Mouse (Mus musculus) hindbrain, embryonic 11.5 days (tissue): ENCODE measurements around the gene Alpk3. TPM values are rescaled to one million over a fixed set of nuclear protein-coding genes. Genes with fewer than 3 reads are reported as not detected.

Experiments
- ATAC-seq: fragments of 200-750 bp; cut with Nextera tagmentation; 2 replicates; pipeline ENCODE4 v1.8.0; 2017; ENCODE audit warnings: mild to moderate bottlenecking, moderate TSS enrichment, moderate library complexity; ENCODE audit not compliant: low FRiP score
- DNase-seq: peaks from one replicate; pipeline ENCODE4 v3.0.0-alpha.2; 2015; ENCODE audit warnings: low spot score
- H3K27ac ChIP-seq: fragments of 300-500 bp; sonication (generic); 2 replicates; pipeline ENCODE4 v1.5.1; 2014; ENCODE audit warnings: mild to moderate bottlenecking, low read depth, low read length
- H3K27me3 ChIP-seq: fragments of 300-500 bp; sonication (generic); 2 replicates; pipeline ENCODE4 v1.6.1; 2014; ENCODE audit warnings: mild to moderate bottlenecking, low read length, moderate library complexity, mixed read lengths; ENCODE audit not compliant: control insufficient read depth, insufficient read depth
- H3K36me3 ChIP-seq: fragments of 300-500 bp; sonication (generic); 2 replicates; pipeline ENCODE4 v1.6.1; 2014; ENCODE audit warnings: mild to moderate bottlenecking, low read length, moderate library complexity, mixed read lengths; ENCODE audit not compliant: control insufficient read depth, insufficient read depth
- H3K4me1 ChIP-seq: fragments of 300-500 bp; sonication (generic); replicated peaks from 2 replicates; pipeline ENCODE4 v1.6.1; 2014; ENCODE audit warnings: low read length, mixed read lengths; ENCODE audit not compliant: control insufficient read depth, insufficient read depth
- H3K4me2 ChIP-seq: fragments of 300-500 bp; sonication (generic); replicated peaks from 2 replicates; pipeline ENCODE4 v1.6.1; 2014; ENCODE audit warnings: mild to moderate bottlenecking, low read depth, low read length
- H3K4me3 ChIP-seq: fragments of 300-500 bp; sonication (generic); 2 replicates; pipeline ENCODE4 v1.5.1; 2014; ENCODE audit warnings: low read depth, low read length
- H3K9ac ChIP-seq: fragments of 300-500 bp; sonication (generic); 2 replicates; pipeline ENCODE4 v1.6.1; 2014; ENCODE audit warnings: low read depth, low read length
- H3K9me3 ChIP-seq: fragments of 300-500 bp; sonication (generic); 2 replicates; pipeline ENCODE4 v1.6.1; 2016; ENCODE audit warnings: low read length; ENCODE audit not compliant: control insufficient read depth
- WGBS: fragments of 180-500 bp; shearing (Covaris S2); extraction: QIAGEN DNeasy Blood & Tissue Kit; methylation state at CpG from one replicate; pipeline ENCODE4 v1.1.7; 2014; 5-methylcytosine and 5-hydroxymethylcytosine counted together
- polyA plus RNA-seq: library from polyadenylated mRNA; unstranded; fragments of >200 nt; fragmentation: Nextera tagmentation; extraction: Ambion mirVana; gene quantifications from 2 replicates; pipeline ENCODE4 v1.2.1, GENCODE M21; 2014

The Alpk3 gene
- polyA plus RNA-seq, 1 experiment from 2014 or later, result 0.14 TPM

DNA sequence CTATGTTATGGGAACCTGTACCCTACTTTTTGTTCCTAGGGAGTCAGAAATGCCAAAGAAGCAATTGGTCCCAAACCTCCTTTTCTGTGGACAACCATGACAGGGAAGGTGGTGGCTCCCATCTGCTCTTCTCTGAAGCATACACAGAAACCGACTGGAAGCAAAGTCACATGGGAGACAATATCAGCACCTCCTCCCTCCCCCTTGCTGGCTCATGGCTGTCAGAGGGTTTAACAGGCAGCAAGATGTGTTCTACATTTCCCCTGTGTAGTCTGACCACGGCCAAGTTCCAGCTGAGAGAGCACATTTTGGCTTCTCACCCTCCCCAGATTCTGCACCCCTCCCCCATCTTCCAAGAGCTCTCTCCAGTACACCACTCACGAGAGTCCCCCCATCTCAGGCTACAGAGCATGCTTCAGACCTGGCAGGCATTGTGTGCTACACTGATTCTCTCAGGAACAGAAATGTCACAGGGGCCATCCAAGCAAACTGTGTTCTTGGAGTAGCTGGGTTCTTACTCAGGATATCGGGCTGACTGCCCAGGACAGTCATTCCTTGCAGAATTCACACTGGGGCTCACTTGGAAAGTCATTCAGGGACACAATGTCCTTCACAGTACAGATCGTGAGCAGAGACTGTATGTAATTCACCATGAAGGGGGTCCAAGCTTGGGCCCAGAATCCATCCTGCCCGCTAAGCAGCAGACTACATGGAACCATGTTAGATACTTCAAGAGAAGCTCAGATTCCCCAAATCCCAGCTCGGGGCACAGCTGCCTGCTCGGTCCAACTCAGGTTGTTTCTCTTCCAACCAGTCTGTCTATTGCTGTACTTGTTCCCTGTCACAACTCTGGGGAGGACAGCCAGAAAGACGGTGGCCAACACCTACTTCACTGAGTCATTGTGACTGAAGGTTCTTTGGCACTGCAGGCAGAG is 52.6 kb downstream of the Alpk3 start:
- WGBS, result 65% methylated on average over 9 of the region's 9 CpGs
- no peaks in the 10 kb centered on the region for H3K9me3 ChIP-seq

DNA sequence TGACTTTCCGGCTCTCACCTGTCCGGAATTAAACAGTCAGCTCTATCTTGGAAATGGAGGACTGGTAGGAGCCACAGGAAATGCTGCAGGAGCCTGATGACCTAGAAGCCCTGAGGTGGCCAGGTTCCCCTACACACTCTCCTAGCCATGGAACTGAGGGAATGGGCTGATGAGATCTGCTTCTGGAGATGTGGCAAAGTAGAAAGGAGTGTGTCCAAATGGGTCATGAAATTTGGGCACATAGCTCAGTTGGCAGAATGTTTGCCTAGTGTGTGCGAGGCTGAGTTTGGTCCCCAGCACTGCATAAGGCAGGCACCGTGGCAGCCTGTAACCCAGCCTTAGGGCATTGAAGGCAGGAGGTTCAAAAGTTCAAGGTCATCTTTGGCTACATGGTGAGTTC is 53.4 kb downstream of the Alpk3 start:
- Histone ChIP-seq H3K4me2 (no peak overlapping the region), H3K36me3 (no peaks in the 10 kb centered on the region), H3K4me1 (no peaks in the 10 kb centered on the region), H3K4me3 (no peak overlapping the region), H3K9ac (no peak overlapping the region), H3K9me3 (no peaks in the 10 kb centered on the region), H3K27me3 (no peaks in the 10 kb centered on the region), H3K27ac (no peak overlapping the region)
- ATAC-seq (no peak), DNase-seq (no peak)
- WGBS, result 90% methylated on average over 4 of the region's 4 CpGs

More for the DNA sequence above, 52.6 kb downstream of the Alpk3 start:
- Histone ChIP-seq H3K36me3 (no peaks in the 10 kb centered on the region), H3K27ac (no peak overlapping the region), H3K9ac (no peak overlapping the region), H3K4me1 (no peaks in the 10 kb centered on the region), H3K4me2 (no peak overlapping the region), H3K4me3 (no peak overlapping the region), H3K27me3 (no peaks in the 10 kb centered on the region)
- ATAC-seq (no peak), DNase-seq (no peak)

- H3K27ac ChIP-seq, result no peak overlapping the region
- no peaks in the 10 kb centered on the region for H3K4me1 ChIP-seq
- DNase-seq (no peak), ATAC-seq (no peak)
- WGBS, result 91% methylated on average over 2 of the region's 2 CpGs
- no peak overlapping the region for H3K9ac ChIP-seq
- no peaks in the 10 kb centered on the region for H3K36me3 ChIP-seq
- no peaks in the 10 kb centered on the region for H3K27me3 ChIP-seq
- no peaks in the 10 kb centered on the region for H3K9me3 ChIP-seq
- H3K4me3 ChIP-seq, result no peak overlapping the region
- H3K4me2 ChIP-seq, result no peak overlapping the region
Observed at GRCm38 (mm10) chr7:81111729-81112128, 54.3 kb downstream of the Alpk3 start.

GRCm38 (mm10) chr7:81112686-81113360 is 55.4 kb downstream of the Alpk3 start:
- H3K27ac ChIP-seq, result no peak overlapping the region
- ATAC-seq, result no peak
- WGBS, result 57% methylated on average over 5 of the region's 6 CpGs

DNA sequence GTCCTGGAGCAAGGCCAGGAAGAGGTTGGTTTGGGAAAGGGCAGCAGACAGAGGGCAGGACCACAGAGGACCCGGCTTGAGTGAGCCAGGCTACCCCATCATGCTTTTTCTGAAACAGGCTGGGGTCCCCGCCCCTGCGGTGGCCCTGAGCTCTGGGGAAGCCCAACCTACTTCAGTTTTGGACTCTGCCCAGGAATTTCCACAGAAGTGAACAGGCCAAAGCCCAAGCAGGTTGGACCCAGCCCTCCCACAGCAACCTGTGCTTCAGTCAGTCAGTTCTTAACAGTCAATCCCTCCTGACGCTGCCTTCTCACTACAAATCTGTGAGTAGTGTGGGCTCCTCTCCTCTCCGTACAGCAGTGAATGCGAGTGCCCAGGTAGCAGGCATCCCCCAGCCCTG is 57.2 kb downstream of the Alpk3 start, which contains the start of gene Slc28a1:
Slc28a1 (plus strand) TSS at position 245 of the 400 bp plus-strand sequence.
- Histone ChIP-seq H3K4me3 (no peak within 1 kb of the TSS), H3K27ac (no peak within 1 kb of the TSS), H3K9ac (no peak within 1 kb of the TSS), H3K4me2 (no peak within 1 kb of the TSS), H3K36me3 (no peaks in the 10 kb centered on the region), H3K27me3 (no peaks in the 10 kb centered on the region), H3K9me3 (no peaks in the 10 kb centered on the region), H3K4me1 (no peaks in the 10 kb centered on the region)
- WGBS, result 83% methylated on average over 6 of the region's 6 CpGs
- no peak for DNase-seq
- no peak for ATAC-seq

More at GRCm38 (mm10) chr7:81112686-81113360, 55.4 kb downstream of the Alpk3 start:
- H3K36me3 ChIP-seq, result no peaks in the 10 kb centered on the region
- DNase-seq, result no peak
- H3K4me2 ChIP-seq, result no peak overlapping the region
- H3K9ac ChIP-seq, result no peak overlapping the region
- no peaks in the 10 kb centered on the region for H3K9me3 ChIP-seq
- no peak overlapping the region for H3K4me3 ChIP-seq
- H3K4me1 ChIP-seq, result no peaks in the 10 kb centered on the region
- no peaks in the 10 kb centered on the region for H3K27me3 ChIP-seq

DNA sequence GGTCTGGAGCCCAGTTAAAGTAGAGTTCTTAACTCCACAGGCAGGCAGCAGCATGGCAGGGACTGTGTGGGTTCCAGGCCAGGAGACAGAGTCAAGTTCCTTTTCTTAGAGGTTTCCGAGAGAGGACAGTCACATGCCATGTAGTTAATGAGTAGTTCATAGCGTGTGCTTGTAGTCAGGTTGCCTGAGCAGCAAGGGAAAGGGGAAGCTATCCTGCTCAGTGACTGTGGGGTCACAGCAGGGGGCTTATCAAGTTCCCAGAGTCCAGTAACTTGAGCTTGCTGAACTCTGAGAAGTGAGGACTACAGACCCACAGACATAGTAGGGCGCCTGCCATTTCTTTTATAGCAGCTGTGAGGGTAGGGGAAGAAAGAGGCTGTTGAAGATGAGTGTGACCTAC is 63.7 kb downstream of the Alpk3 start:
- no peaks in the 10 kb centered on the region for H3K9me3 ChIP-seq
- DNase-seq (no peak), ATAC-seq (no peak)
- no peaks in the 10 kb centered on the region for H3K36me3 ChIP-seq
- H3K27ac ChIP-seq, result no peak overlapping the region
- no peaks in the 10 kb centered on the region for H3K4me1 ChIP-seq
- no peak overlapping the region for H3K4me2 ChIP-seq
- H3K4me3 ChIP-seq, result no peak overlapping the region
- no peaks in the 10 kb centered on the region for H3K27me3 ChIP-seq
- 48% methylated on average over 3 of the region's 3 CpGs for WGBS
- no peak overlapping the region for H3K9ac ChIP-seq

GRCm38 (mm10) chr7:81122808-81123207 is 65.4 kb downstream of the Alpk3 start:
- Histone ChIP-seq H3K4me1 (no peaks in the 10 kb centered on the region), H3K27me3 (no peaks in the 10 kb centered on the region), H3K4me3 (no peak overlapping the region), H3K9me3 (no peaks in the 10 kb centered on the region), H3K9ac (no peak overlapping the region), H3K27ac (no peak overlapping the region), H3K36me3 (no peaks in the 10 kb centered on the region), H3K4me2 (no peak overlapping the region)
- ATAC-seq (no peak), DNase-seq (no peak)
- 85% methylated on average over 2 of the region's 2 CpGs for WGBS

- WGBS, result 85% methylated on average over 5 of the region's 5 CpGs
- ATAC-seq (no peak), DNase-seq (no peak)
- Histone ChIP-seq H3K4me1 (no peaks in the 10 kb centered on the region), H3K4me2 (no peak overlapping the region), H3K36me3 (no peaks in the 10 kb centered on the region), H3K9ac (no peak overlapping the region), H3K4me3 (no peak overlapping the region), H3K27me3 (no peaks in the 10 kb centered on the region), H3K9me3 (no peaks in the 10 kb centered on the region), H3K27ac (no peak overlapping the region)
Observed at GRCm38 (mm10) chr7:81123553-81123952, 66.2 kb downstream of the Alpk3 start.
